Mouse (Mus musculus) bone marrow macrophage, adult 2 months (primary cell): Measurements from ENCODE around the gene Ap2s1. TPM values are rescaled to one million over a fixed set of nuclear protein-coding genes. Genes with fewer than 3 reads are reported as not detected.

Experiments
- H3K27ac ChIP-seq: 2 replicates; pipeline ENCODE4 v1.5.1; 2012; ENCODE audit warnings: low read depth, low read length; ENCODE audit not compliant: insufficient read depth
- H3K4me1 ChIP-seq: 2 replicates; pipeline ENCODE4 v1.6.1; 2012; ENCODE audit warnings: low read length; ENCODE audit not compliant: control insufficient read depth, insufficient read depth
- H3K4me3 ChIP-seq: 2 replicates; pipeline ENCODE4 v1.5.1; 2012; ENCODE audit warnings: mild to moderate bottlenecking, low read length, moderate library complexity; ENCODE audit not compliant: insufficient read depth
- CTCF ChIP-seq: IDR thresholded peaks from 2 replicates; pipeline ENCODE4 v1.5.1; 2012; ENCODE audit warnings: low read depth, mild to moderate bottlenecking, low read length, moderate library complexity
- POLR2A ChIP-seq: IDR thresholded peaks from 2 replicates; pipeline ENCODE4 v1.6.1; 2012; ENCODE audit warnings: mild to moderate bottlenecking, low read depth, low read length, borderline replicate concordance
- polyA plus RNA-seq: library from polyadenylated mRNA; stranded (reverse); fragments of >200 nt; gene quantifications from 2 replicates; pipeline ENCODE4 v1.2.4, GENCODE M21; 2012; ENCODE audit not compliant: missing spikeins, insufficient read depth, insufficient read length

The Ap2s1 gene
- polyA plus RNA-seq, 1 experiment = 287 TPM

DNA sequence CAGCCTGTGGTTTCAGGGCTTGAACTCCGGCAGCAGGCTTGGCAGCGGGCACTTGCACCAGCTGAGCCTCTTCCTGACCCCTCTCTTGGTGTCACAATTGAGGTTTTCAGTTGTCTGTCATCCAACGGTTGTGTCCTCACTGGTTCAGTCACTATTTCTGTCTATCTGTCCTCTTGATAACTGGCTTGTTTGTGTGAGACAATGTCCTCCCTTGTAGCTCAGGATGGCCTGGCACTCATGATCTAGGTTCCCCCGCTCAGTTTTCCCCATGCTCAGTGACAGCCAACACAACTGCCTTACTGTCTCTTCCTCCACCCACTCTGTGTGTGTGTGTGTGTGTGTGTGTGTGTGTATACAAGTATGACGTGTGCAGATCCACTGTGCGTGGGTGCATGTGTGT is 9.4 kb downstream of the Ap2s1 start:
- Histone ChIP-seq H3K4me3 (no peak overlapping the region), H3K27ac (no peak overlapping the region), H3K4me1 (no peaks in the 10 kb centered on the region)
- no peak for TF ChIP-seq POLR2A
- TF ChIP-seq CTCF = no peak

DNA sequence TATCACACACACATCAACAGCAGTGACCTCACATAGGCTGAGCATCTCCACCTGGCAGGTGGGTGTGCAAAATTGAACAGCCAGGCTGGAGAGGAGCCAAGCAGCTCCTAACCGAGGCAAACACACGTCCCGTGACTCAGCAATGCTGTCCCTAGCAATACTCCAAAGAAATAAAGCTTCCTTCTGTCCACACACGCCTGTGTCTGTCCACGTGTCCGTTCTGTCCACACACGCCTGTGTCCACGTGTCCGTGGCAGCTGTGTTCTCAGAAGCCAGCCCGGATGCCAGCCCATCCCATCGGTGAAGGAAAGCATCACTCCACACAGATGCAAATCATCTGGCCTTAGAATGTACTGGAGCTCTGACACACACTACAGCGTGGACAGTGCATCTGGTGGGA is 13.8 kb downstream of the Ap2s1 start:
- no peak for TF ChIP-seq POLR2A
- TF ChIP-seq CTCF = no peak
- Histone ChIP-seq H3K27ac (no peak overlapping the region), H3K4me3 (no peak overlapping the region), H3K4me1 (no peaks in the 10 kb centered on the region)

DNA sequence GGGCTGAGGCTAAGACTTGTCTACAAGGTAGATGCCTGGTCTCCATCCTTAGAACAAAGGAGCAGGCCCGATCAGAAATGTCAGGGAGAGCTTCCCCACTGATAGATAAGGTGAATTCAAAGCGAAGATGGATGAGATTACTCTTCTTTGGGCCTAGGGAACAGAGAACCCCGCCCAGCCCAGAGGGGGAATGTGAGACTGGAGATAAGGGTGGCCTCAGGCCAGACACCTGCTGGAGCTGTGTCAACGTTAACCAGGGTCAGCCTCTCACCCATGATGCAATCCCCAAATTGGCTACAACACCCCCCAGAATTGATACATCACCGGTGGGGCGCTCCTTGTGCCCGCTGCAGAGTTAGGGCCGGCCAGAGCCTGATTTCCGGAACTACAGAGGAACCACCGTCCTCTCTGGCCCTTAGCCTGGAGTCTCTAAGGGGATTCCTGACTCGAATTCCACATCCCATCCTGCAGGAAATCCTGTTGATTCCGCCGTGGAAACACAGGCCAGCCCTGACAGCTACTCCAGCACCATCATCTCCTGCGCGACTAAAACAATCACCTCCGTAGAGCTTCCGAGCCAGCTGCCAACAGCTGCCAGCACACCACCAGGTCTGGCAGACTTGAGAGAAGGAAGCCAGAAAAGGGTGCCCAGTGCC is 17.3 kb downstream of the Ap2s1 start:
- no peak overlapping the region for H3K4me3 ChIP-seq
- no peak for TF ChIP-seq CTCF
- no peak for TF ChIP-seq POLR2A
- no peak overlapping the region for H3K27ac ChIP-seq
- no peaks in the 10 kb centered on the region for H3K4me1 ChIP-seq

DNA sequence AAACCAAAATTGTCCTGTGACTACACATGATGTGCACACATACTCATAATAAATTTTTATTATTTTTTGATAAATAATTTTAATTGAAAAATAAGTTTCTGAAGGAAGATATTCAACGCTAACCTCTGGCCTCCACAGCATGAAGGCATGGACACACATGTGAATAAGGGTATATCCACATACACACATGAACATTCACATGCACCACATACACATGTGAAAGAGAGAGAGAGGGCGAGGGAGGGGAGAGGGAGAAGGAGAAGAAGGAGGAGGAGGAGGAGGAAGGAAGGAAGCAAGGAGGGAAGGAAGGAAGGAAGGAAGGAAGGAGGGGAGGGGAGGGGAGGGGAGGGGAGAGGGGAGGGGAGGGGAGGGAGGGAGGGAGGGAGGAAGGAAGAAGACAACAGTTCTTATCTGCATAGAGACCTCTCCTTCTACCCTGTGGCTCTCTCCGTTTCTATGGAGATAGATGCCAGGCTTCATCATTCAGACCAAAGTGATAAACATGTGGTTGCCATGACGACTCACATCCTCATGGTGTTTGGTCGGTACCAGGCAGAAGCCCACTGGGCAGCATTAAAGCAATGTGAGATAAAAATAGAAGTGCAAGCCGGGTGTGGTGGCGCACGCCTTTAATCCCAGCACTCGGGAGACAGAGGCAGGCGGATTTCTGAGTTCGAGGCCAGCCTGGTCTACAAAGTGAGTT is 20.8 kb downstream of the Ap2s1 start:
- Histone ChIP-seq H3K4me3 (no peak overlapping the region), H3K4me1 (no peaks in the 10 kb centered on the region), H3K27ac (no peak overlapping the region)
- no peak for TF ChIP-seq CTCF
- TF ChIP-seq POLR2A = no peak

DNA sequence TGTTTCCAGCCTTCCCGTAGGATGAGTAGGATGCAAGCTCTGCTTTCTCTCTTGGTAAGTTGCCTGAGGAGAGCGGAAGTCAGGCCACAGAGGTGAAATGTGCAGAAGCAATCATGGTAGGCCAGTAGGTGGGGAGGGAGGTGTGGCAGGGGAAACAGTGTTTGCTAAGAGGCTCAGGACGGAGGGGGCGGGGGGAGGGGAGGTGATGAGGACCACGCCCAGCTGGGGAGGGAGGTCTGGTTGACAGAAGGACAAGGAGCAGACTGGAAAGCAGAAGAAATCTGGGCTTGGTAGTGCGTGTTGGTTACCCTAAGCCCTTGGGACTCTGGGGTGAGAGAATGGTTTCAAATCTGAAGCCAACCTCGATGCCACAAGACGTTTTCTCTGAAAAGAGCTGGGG is 22.1 kb downstream of the Ap2s1 start:
- no peaks in the 10 kb centered on the region for H3K4me1 ChIP-seq
- TF ChIP-seq CTCF (no peak), POLR2A (no peak)
- H3K4me3 ChIP-seq = no peak overlapping the region
- H3K27ac ChIP-seq = no peak overlapping the region

DNA sequence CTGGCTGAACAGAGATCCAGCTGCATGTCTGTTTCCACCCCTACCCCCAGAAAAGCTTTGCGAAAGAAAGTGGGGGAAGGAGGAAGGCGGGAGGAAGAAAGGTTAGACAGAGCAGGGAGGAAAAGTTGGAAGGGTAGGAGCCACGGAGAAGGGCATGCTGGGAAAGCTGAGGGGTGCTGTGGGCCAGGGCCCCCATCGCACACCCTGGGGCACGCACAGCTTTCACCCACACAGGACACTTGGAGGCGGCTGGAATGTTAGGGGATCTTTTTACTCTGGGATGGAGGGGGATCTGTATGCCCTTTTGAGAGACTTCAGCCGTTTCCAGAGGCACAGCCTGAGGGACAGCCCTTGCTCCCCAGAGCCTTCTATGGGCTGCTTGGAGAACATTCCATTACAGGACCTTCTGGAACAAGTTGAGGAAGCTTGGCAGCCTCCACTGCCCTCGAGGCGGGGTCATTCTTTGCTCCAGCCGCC is 22.8 kb downstream of the Ap2s1 start:
- Histone ChIP-seq H3K4me1 (peaks cover under 1% of the 10 kb centered on the region; the same call in 1 of the 2 replicates), H3K4me3 (no peak overlapping the region), H3K27ac (no peak overlapping the region)
- TF ChIP-seq POLR2A (no peak), CTCF (no peak)

DNA sequence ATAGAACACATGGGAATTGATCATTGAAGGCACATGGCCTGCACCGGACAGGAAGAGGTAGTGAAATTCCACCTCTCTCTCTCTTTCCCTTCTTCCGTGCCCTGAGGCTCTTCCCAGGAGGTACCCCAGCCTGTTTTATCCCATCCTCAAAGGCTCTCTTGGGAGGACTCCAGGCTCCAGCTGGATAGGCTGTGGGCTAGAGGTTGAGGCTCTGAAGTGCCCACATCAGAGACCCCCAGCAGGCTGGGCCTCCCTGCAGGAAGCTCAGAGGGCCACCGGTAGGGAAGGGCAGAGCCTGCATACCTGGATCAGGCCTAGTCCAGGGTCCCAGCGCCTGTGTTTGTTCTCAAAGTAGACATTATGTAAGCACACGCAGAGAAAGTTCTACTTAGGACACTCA is 23.4 kb downstream of the Ap2s1 start:
- H3K4me1 ChIP-seq = peaks cover 3% of the 10 kb centered on the region; the same call in 1 of the 2 replicates
- TF ChIP-seq POLR2A (no peak), CTCF (no peak)
- no peak overlapping the region for H3K27ac ChIP-seq
- no peak overlapping the region for H3K4me3 ChIP-seq

DNA sequence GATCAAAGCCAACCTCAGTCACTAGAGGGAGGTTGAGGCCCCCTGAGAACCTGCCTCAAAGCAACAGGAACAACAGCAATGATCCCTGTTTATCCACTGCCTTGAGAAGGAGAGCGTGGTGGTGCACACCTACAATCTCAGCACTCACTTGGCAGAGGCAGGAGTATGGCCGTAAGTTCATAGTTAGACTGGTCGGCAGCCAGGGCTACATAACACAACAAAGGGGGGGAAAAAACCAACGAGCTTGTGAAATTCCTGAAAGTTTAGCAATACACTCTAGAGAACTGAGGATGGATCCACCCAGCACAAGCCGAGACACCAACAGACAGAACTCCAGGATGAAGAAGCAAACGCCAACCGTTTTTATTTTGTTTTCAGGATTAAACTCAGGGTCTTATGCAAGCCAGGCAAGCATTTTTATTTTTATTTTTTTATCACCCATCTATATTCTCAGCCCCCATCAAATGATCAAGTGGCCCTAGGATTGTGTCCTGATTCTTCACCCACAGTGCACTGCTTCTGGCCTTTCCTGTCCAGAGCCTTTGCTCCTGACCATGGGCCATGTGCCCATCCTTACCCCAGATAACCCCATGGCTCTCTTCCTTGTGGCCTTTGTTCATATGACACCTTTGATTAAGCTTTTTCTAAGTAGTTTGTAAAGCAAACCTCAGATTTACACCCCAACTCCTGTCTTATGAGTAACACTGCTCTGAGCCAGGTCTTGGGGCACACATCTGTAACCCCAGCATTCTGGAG is 25.4 kb downstream of the Ap2s1 start:
- TF ChIP-seq POLR2A (no peak), CTCF (no peak)
- Histone ChIP-seq H3K4me3 (no peak overlapping the region), H3K27ac (no peak overlapping the region), H3K4me1 (peaks cover 3% of the 10 kb centered on the region; the same call in 1 of the 2 replicates)

DNA sequence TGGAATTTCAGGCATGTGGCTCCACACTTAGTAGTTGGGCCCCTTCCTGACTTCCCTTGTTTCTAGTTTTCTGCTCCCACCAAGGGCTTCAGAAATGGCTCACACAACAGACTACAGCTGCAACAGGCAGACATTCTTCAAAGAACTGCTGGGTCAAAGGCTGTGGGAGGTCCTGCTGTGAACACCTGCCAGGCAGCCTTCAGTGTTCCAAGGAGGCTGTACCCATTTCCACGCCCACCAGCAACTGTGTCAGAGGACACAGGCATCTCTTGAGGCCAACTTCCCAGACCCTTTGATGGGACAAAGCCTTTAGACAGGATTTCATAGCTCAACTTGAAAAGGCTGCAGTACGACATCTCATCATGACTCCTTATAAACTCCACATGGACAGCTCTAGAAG is 28.2 kb downstream of the Ap2s1 start:
- H3K4me1 ChIP-seq = peaks cover 3% of the 10 kb centered on the region; the same call in 1 of the 2 replicates

More for the DNA sequence above, 28.2 kb downstream of the Ap2s1 start:
- Histone ChIP-seq H3K27ac (no peak overlapping the region), H3K4me3 (no peak overlapping the region)
- TF ChIP-seq POLR2A (no peak), CTCF (no peak)
